Mouse (Mus musculus) spleen, embryonic (tissue): ENCODE results near the gene Polr1d.

Experiments
- CTCF ChIA-PET: fragments of 350-600 bp; sonication (Branson Sonifier 250); formaldehyde crosslinking; loops from one replicate; lab custom pipeline; 2022; lab: Charles Lee

Gene Polr1d

DNA sequence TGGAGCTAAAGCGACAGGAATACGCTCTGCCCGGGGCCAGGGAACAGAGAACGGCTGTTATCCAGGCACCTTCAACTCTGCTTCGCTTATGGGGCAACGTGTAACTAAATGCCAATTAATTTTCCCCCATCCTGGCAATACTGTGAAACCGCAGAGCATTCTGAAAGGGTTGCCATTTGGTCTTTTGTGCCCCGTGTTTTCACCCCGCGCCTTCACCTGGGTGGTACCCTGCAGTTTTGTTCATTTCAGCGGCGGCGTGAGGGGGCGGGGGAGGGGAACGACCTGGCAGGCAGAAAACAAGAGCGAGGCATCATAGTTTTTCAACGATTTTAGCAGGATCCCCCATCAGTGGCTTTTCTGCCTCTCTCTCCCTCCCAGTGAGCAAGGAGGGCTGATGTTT is 56.8 kb downstream of the Polr1d start:
- CTCF ChIA-PET = no interaction called here

DNA sequence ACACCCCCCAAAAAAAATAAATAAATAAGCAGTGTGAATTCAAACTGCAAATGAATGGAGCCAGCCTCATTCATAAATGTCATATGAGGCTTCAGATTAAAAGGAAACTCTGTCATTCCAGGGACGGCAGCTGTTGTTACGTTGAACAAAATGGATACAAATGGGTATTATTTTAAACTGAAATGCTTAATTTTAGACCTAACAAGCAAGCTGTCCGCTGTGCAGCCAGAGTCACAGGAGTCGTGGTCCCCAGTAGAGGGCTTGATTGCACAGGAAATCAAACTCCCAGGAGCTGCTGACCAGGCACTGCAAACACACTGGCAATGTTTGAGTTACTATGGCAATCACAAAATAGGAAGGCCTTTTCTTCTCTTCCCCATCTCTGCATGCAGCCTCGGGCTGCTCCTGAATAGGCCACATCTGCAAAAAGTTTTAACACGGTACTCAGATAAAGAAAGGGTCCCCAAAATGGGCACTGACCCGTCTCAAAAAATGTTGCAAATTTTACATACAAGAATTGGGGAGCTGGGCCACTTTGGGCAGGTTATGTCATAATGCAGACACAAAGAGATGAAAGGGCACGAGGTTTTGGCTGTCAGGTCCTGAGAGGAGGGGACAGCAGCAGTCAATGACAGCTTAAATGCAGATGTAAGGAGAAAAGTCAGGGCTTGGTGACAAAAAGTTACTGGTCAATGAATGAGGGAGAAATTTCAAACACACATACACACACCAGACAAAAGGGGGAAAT is 57.7 kb downstream of the Polr1d start:
- CTCF ChIA-PET = no interaction called here

DNA sequence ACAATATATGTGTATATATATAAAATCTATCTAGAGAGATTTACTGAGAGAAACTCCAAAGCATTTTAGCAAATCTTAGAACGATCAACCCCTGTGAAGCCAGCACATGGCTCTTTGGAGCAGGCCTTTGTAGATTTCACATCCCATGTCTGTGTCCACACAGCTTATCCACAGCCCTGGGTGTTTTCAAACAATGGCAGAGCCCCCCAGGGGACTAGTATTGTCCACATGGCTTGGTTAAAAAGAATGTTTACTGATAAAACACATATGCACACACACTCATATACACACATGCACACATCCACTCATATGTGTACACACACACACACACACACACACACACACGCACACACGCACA is 58.2 kb downstream of the Polr1d start:
- CTCF ChIA-PET = no interaction called here

DNA sequence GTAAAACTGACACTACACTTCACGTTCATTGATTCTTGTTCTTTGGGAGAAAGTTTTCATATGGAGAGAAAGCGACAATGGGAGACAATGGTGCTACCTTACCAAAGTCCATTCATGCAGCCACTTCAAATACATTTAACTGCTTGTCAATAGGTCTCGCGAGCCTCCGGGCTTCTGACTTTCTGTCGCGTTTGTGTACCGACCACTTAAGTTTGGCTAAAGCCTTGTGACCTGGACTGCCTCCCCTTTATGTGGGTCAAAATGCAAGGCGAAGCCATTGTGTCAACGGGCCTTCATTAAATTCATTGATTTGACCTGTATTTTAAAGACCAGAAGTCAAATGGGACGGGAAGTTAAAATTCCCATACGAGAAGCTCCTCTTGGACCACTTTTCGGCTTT is 59.1 kb downstream of the Polr1d start:
- CTCF ChIA-PET = no interaction called here

DNA sequence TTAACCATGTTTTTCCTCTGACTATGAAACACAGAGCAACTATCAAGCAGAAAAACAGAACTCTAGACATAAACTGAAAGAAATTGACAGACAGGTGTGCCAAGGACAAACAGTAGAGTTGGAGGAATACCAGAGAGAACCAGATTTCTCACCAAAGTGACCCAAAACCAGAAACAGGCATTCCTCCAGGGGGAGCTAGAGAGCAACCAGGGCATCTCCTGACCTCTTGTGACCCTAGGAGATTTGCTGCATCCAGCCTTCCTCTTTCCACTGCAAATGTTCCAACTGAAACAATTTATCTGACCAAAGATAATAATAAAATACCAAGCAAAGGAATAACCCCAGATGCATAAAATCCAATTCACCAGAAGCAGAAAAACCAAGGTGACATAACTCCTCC is 70.5 kb downstream of the Polr1d start:
- CTCF ChIA-PET = interaction anchor here (0.7 kb wide), 1 partner anchor 40 kb away, joined by 10 read pairs; no protein-coding TSS in a partner anchor

DNA sequence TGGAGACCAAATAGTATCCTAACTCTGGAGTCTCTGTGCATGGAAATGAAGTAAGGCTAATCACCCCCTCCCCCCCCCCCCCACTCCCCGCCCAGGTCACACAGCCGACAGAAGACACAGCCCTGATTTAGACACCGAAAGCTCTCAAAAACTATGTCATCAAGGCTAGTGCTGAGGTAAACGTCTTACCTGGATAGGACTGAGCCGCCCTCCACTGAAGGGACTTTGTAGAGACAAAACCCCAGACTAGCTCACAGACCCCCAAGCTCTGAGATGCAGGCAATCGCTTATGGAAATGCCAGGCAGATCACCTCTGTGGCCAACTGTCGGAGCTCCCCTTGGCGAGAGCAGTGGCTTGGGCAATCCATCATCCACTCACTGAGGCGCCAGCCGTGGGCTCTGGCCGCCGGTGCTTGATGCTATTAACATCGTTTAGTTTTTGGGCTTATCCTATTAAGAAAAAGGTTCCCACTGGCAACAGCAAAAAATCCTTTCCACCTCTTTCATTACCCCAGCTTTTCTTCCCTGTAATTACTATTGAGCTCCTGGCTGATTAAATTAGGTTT is 78.0 kb downstream of the Polr1d start:
- CTCF ChIA-PET = interaction anchor here (0.7 kb wide), 1 partner anchor 18 kb away, joined by 10 read pairs; no protein-coding TSS in a partner anchor

DNA sequence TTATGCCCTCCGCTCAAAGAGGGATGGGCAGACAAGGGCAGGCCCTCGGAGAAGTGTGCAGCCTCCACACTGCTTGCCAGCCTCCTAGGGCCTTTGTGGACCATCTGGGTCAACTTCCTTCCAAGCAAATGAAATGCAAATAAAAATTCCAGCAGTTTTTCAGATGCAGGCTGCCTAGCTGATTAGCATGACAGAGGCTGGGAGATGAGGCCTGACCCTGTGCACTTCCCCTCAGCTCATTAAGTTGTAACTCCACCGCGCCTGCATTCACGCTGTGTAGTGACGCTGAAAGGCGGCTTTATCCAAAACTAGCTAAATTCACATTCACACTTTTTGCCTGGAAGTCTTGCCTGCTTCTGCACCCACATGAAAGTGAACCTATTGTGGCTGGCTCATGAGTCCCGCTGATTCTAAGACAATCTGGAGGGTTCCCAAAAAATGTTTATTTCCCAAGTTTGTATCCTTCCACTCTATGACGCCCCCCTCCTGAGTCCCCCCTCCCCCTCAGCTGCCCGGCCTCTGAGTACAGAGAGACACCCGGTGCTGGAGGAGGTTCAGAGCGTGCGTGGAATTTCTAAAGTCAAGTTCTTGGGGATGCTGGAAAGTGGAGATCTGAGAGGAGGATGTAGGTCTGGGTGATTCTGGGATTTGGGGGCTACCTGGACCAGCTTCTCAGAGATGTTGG is 78.7 kb downstream of the Polr1d start:
- CTCF ChIA-PET = interaction anchor here (0.7 kb wide), 1 partner anchor 19 kb away, joined by 10 read pairs; no protein-coding TSS in a partner anchor

DNA sequence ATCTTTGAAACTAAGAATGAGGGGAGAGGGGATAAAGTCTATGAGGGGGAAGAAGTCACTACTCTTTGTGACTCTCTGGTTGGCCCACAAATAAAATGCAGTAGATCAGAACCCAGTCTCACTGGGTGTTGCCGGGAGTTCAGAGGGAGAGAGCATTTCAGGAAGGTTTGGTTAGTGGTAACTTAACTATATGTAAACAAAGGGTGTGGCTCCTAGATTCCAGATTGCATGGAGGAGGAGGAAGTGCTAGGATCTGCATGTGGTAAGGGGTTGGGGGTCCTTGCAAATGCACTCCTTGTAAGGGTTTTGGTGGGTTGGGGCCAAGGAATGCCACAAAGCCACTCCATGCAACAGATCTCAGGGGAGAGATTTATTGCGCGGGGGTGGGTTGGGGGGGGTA is 79.5 kb downstream of the Polr1d start:
- CTCF ChIA-PET = no interaction called here

DNA sequence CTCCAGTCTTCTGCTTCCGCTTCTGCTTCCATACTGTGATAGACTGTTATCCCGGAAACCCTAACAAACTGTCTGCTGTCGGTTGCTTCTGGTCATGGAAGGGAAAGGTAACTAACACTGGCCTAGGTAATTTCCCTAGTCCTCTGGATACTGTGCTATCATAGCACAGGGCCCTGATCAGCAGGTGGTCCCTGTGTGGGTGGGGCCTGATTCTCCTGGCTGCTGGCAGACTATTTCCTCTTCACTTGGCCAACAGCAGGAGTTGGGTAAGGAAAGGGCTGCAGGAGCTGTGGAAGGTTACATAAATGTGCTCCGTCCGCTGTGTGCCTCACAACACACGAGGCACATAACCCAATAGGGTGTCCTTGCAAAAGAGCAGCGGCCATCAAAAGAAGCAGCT is 80.6 kb downstream of the Polr1d start:
- CTCF ChIA-PET = no interaction called here

DNA sequence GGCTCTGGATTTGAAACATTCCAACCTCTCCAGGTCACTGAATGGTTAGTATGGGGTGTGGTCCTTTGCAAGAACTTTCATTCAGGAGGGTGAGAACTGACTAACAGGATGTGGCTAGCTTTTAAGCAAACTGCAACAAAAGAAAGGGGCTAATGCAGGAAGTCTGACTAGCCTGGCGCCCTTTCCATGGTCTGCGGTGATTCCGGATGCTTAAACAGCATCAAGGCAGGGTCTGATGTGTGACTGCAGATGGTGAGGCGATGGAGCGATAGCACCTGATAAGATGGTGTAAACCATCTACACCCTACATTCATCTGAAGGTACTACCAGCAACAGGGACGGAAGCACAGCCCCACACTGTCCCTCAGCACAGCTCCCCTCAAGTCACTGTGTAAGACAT is 82.5 kb downstream of the Polr1d start:
- CTCF ChIA-PET = no interaction called here

DNA sequence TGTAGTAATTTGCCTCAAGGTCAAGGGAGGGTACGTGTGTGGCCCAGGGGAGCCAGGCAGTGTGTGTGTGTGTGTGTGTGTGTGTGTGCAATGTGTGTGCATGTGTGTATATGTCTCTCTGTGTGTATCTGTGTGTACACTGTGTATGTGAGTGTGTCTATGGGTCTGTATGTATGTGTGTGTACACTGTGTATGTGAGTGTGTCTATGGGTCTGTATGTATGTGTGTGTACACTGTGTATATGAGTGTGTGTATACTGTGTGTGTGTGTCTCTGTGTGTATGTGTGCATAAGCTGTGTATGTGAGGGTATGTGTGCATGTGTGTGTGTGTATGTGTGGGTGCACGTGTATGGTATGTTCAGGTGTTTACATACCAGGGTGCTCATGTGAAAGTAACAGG is 82.9 kb downstream of the Polr1d start:
- CTCF ChIA-PET = no interaction called here
